Mouse (Mus musculus): ENCODE measurements around the gene Stat2.
"Not testable (repeated sequence)": the region's sequence is repeated elsewhere in the genome, so short reads cannot be mapped to it uniquely, and the experiment has no call there.

DNA sequence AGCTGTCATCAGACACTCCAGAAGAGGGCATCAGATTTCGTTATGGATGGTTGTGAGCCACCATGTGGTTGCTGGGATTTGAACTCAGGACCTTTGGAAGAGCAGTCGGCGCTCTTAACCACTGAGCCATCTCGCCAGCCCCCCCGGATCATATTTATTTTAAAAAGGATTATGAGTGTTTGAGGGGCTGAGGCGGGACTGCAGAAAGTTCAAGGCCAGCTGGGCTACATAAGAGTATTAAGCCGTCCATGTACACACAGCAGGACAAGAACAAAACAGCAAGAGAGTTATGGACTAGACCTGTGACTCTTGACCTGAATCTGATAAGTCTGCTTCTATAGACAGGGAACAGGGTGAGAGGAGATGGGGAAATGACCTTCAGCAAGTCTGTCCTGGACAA is 10.0 kb upstream of the Stat2 start:
- TF ChIP-seq CTCF (IDR thresholded peaks at IDR 0.05; ENCODE audit: low read depth, low read length); POLR2A (IDR thresholded peaks at IDR 0.05; ENCODE audit: extremely low read depth, insufficient read depth, low read length): not testable (repeated sequence)

All from liver, adult 2 months (tissue).